Mouse (Mus musculus): ENCODE data around the gene Hbp1.

- TF ChIP-seq POLR2A (IDR thresholded peaks at IDR 0.05; ENCODE audit: low read depth, low read length) (no peak), CTCF (IDR thresholded peaks at IDR 0.05; ENCODE audit: extremely low read depth, insufficient read length, insufficient replicate concordance, low read depth, low read length) (no peak)
Measured at GRCm38 (mm10) chr12:31885844-31886606, 64.3 kb downstream of the Hbp1 start.
